In genomic region chr6:142506338-142507032, GRCm38 (mm10) we compare ENCODE assay signal across 8 mouse cellular contexts. TPM values are rescaled to one million over a fixed set of nuclear protein-coding genes. Genes with fewer than 3 reads are reported as not detected.
DNase-seq lines count a peak whose midpoint lies in the region; ATAC-seq lines count a peak whose summit lies in the region.

No protein-coding gene starts in this region.

- peak overlapping the region; percentile 60 for H3K4me3 ChIP-seq in heart, embryonic 15.5 days
- H3K4me3 ChIP-seq in forebrain, embryonic 13.5 days: peak overlapping the region; percentile 67
- no peak overlapping the region for H3K4me3 ChIP-seq in liver, embryonic 16.5 days (ENCODE audit: low read depth, low read length)

- peaks cover 38% of the 10 kb centered on the region for H3K4me1 ChIP-seq in heart, embryonic 15.5 days (replicated peaks)
- H3K4me1 ChIP-seq in forebrain, embryonic 13.5 days: peaks cover 36% of the 10 kb centered on the region
- H3K4me1 ChIP-seq in liver, embryonic 16.5 days (ENCODE audit: control insufficient read depth, low read depth, low read length): peaks cover 2% of the 10 kb centered on the region; the same call in 1 of the 2 replicates

- H3K9ac ChIP-seq in heart, embryonic 15.5 days: peak overlapping the region; percentile 79
- peak overlapping the region; percentile 80 for H3K9ac ChIP-seq in forebrain, embryonic 13.5 days
- no peak overlapping the region for H3K9ac ChIP-seq in liver, embryonic 16.5 days (ENCODE audit: low read depth, low read length)

- peak overlapping the region; percentile 76 for H3K4me2 ChIP-seq in heart, embryonic 15.5 days
- peak overlapping the region; percentile 82 for H3K4me2 ChIP-seq in forebrain, embryonic 13.5 days
- peak overlapping the region; percentile 61; the same call in 1 of the 2 replicates for H3K4me2 ChIP-seq in liver, embryonic 16.5 days (ENCODE audit: low read depth, low read length)

- H3K27ac ChIP-seq in heart, embryonic 15.5 days: peak overlapping the region; percentile 92
- H3K27ac ChIP-seq in forebrain, embryonic 13.5 days: no peak overlapping the region
- H3K27ac ChIP-seq in liver, embryonic 16.5 days (ENCODE audit: low read length): no peak overlapping the region

- H3K27me3 ChIP-seq in heart, embryonic 15.5 days: no peaks in the 10 kb centered on the region
- peaks cover 18% of the 10 kb centered on the region for H3K27me3 ChIP-seq in forebrain, embryonic 13.5 days
- H3K27me3 ChIP-seq in liver, embryonic 16.5 days (ENCODE audit: control insufficient read depth, insufficient read depth, low read depth, low read length): peaks cover 7% of the 10 kb centered on the region; the same call in 1 of the 2 replicates

- peaks cover 7% of the 10 kb centered on the region for H3K36me3 ChIP-seq in heart, embryonic 15.5 days
- peaks cover 19% of the 10 kb centered on the region for H3K36me3 ChIP-seq in forebrain, embryonic 13.5 days (ENCODE audit: poor library complexity, severe bottlenecking)
- no peaks in the 10 kb centered on the region for H3K36me3 ChIP-seq in liver, embryonic 16.5 days (ENCODE audit: control insufficient read depth, insufficient read depth)

- WGBS in heart, embryonic 15.5 days: 5% methylated on average over 10 of the region's 10 CpGs
- 9% methylated on average over 10 of the region's 10 CpGs for WGBS in forebrain, embryonic 13.5 days
- 29% methylated on average over 10 of the region's 10 CpGs for WGBS in liver, embryonic 16.5 days (ENCODE audit: insufficient replicate concordance)

- no peak for DNase-seq in heart, adult 9 months (ENCODE audit: low spot score in 2 of 2)
- peak; percentile 39 for DNase-seq in Muller cell, postnatal 12 days (ENCODE audit: inconsistent ontology term)
- DNase-seq in cerebellum, adult 8-10 months: no peak
- DNase-seq in spleen, adult 12 weeks (ENCODE audit: low spot score): no peak
- DNase-seq in layer of hippocampus, postnatal 25 days (ENCODE audit: extremely low spot score in 1 of 2, low spot score in 1 of 2): no peak

- H3K9me3 ChIP-seq in heart, embryonic 15.5 days (replicated peaks): no peaks in the 10 kb centered on the region
- no peaks in the 10 kb centered on the region for H3K9me3 ChIP-seq in forebrain, embryonic 13.5 days (replicated peaks)
- H3K9me3 ChIP-seq in liver, embryonic 16.5 days (replicated peaks; ENCODE audit: control insufficient read depth, low read length): no peaks in the 10 kb centered on the region

- ATAC-seq in heart, embryonic 15.5 days (replicated peaks; ENCODE audit: insufficient number of reproducible peaks, insufficient read depth, low FRiP score, low read depth): no peak
- no peak for ATAC-seq in forebrain, embryonic 13.5 days
- no peak for ATAC-seq in liver, embryonic 16.5 days (ENCODE audit: low read depth)

RNA-seq across cellular contexts. Expression of gene Ldhb, which starts 1.3 kb away (rescaled TPM):
- polyA plus RNA-seq in heart, embryonic 15.5 days (2015; fragmentation: Nextera tagmentation; extraction: Ambion mirVana): 1,301 and 1,466 TPM in 2 replicates
- 493 and 531 TPM in 2 replicates for polyA plus RNA-seq in forebrain, embryonic 13.5 days (2015; fragmentation: Nextera tagmentation; extraction: Ambion mirVana)
- 15.5 and 17.6 TPM in 2 replicates for polyA plus RNA-seq in liver, embryonic 16.5 days (2015; fragmentation: Nextera tagmentation; extraction: Ambion mirVana)
- 100 to 1,000 TPM; 502 to 563 TPM for total RNA-seq in layer of hippocampus, postnatal 25 days (2021)

RNA-seq across cellular contexts. Expression of gene Gys2, which starts 33.6 kb away (rescaled TPM):
- polyA plus RNA-seq in heart, embryonic 15.5 days (2015; fragmentation: Nextera tagmentation; extraction: Ambion mirVana): 0.16 TPM in 1 of 2 replicates, not detected in the other
- 0.09 TPM in 1 of 2 replicates, not detected in the other for polyA plus RNA-seq in forebrain, embryonic 13.5 days (2015; fragmentation: Nextera tagmentation; extraction: Ambion mirVana)
- polyA plus RNA-seq in liver, embryonic 16.5 days (2015; fragmentation: Nextera tagmentation; extraction: Ambion mirVana): 81.0 and 83.9 TPM in 2 replicates
- total RNA-seq in layer of hippocampus, postnatal 25 days (2021): under 1 TPM; 0.22 to 0.31 TPM

Comparison
In these comparisons a context has a peak if more than half of its experiments do, and no peak if none do; other contexts are left out.
1. RNA of gene Ldhb, which starts 1.3 kb away (polyA plus RNA-seq): 1,301 to 1,466 TPM in heart, embryonic 15.5 days and 493 to 531 TPM in forebrain, embryonic 13.5 days; 15.5 to 17.6 TPM in liver, embryonic 16.5 days; every median in the first group is over 10 times any median in the second.
2. RNA of gene Gys2, which starts 33.6 kb away (polyA plus RNA-seq): 81.0 to 83.9 TPM in liver, embryonic 16.5 days; 0.16 TPM in heart, embryonic 15.5 days and 0.09 TPM in forebrain, embryonic 13.5 days; every median in the first group is over 10 times any median in the second.
3. Peak in every context shown above with its lines, with median percentiles within 50 percentile points of each other: H3K4me2 ChIP-seq.